Mouse (Mus musculus) cerebellum, postnatal 4 days (tissue): ENCODE results near the gene Rsbn1l.

Experiments
- DNase-seq, 2 experiments: peaks; one replicate each; pipeline ENCODE4 v3.0.0; 2022; ENCODE audit warnings: low spot score in 2 of 2, mixed read lengths in 1 of 2

Rsbn1l gene

DNA sequence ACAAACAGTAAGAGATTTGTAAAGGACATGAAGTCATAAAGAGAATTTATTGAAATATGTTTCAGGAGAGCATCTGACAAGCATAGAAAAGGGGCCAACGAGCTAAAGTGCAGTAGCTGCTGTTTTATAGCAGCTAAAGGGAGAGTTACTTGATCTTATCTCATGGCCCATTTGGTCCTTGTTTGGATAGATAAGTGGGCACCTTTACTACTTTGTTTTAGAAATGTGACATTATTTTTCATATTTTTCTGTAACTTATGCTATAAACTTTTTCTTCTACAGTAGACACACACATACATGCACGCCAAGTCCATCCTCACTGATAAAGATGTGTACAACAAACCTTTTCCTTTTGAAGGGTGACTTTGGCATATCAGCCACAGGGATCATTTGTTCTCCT lies 50.8 kb downstream of the Rsbn1l start:
- DNase-seq = no peak

DNA sequence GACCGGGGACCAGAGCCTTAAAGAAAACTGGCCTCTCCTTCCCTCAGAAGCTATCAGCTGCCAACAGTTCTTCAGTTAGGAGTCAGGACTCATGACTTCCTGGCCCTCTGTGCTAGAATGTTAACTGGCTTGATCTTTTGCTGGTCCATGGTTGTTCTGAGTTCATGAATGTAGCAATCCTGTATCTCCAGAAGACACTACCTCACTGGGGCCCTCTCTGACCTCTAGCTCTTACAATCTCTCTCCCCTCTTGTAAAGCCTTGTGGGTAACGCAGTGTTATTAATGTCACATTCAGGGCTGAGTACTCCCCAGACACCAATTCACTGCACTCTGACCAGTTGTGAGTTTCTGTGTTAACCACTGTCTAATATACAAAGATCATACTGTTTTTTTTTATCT lies 51.6 kb downstream of the Rsbn1l start:
- DNase-seq = no peak

- no peak for DNase-seq
These were observed 58.6 kb downstream of the Rsbn1l start for GRCm38 (mm10) chr5:20897446-20898167.

GRCm38 (mm10) chr5:20884036-20884620 lies 72.1 kb downstream of the Rsbn1l start:
- no peak for DNase-seq

DNA sequence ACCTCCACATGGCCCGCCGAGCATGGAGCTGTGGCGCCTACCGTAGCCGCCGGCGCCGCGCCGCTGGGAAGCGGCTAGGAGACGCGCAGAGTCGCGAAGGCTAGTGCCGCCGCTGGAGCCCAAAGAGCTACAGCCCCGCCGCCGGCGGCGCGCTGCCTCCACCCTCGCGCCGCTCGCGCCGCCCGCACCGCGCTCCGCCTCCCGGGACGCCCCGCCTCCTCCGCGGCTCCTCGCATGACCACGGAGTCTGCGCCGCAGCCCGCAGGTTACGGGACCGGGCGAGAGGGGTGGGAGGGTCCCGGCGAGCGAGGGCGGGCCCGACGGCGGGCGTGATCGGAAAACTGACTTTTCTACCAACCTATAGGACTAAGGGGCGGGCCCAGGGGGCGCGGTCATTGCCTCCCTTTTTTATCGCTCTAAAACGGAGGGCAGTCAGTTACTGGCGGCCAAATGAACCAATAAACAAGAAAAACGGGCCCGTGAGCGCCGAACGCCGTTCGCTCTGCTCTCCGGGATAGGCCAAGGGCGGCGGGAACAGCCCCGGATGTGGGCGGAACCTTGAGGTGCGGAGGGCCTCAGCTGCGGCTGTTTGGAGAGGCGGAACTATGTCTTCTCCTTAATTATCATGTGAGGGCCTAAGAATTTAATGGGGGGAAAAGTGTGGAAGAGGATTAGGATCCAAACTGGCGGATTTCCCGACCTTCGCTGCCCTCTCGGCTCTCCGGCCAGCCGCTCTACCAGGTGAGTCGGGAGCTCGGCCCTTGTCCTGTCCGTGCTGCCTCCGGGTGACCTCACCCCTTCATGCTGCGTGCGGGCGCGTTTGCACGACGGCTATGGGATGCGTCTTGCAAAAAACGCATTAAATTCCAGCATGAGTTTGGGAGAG lies 74.0 kb downstream of the Rsbn1l start, which contains the start of the genes Phtf2 and Tmem60:
TSS of gene Phtf2 (minus strand) at position 210 of the 886 bp plus-strand sequence.
TSS of gene Tmem60 (plus strand) at position 277 of the 886 bp plus-strand sequence.
- peak; percentile 97 to 98 for DNase-seq

DNA sequence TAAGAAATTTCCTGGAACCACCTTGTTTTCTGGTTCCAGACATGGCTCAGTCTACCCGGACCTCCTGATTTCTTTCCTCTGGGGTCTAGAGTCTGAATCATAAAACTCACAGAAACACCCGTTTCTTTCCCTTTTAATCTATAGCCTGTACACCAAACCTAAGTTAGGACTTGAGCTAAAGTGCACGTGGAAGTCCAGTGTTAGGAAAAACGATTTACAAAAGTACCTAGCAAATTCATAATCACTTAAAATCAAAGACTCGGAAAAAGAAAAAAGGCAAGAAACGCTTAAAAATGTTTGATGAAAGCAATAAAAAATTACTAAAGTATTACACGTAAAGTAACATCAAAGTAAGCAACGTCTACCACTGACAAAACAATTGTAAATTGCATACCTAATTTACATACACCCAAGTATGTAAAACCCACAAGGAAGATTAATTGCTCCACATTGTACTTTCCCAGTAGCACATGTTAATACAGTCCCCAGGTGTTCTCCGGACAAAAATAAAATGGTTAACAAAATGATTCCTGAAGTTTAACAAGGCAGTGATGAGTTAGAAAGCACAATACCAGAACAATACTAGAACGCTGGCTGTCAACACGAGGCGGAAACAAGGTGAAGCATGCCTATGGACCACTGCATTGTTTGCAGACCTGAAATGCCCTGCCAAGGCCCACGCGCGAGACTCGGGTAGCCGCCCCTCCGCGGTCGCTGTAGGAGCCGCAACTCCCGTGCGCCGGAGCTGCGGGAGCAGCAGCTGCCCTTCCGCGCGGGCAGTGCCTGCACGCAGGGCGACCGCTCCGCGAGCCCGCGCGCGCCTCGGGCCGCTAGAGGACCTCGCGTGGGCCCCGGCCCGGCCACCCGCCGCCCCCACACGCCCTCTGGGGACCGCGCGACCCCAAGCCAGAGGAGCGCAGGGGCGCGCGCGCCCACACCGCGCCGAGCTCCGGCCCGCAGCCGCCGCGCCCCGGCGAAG lies 75.1 kb downstream of the Rsbn1l start:
- peak in 1 of 2 experiments; percentile 43 for DNase-seq

- no peak for DNase-seq
These were observed 75.8 kb downstream of the Rsbn1l start for GRCm38 (mm10) chr5:20880386-20880785.

GRCm38 (mm10) chr5:20876934-20877426 lies 79.2 kb downstream of the Rsbn1l start:
- no peak for DNase-seq

DNA sequence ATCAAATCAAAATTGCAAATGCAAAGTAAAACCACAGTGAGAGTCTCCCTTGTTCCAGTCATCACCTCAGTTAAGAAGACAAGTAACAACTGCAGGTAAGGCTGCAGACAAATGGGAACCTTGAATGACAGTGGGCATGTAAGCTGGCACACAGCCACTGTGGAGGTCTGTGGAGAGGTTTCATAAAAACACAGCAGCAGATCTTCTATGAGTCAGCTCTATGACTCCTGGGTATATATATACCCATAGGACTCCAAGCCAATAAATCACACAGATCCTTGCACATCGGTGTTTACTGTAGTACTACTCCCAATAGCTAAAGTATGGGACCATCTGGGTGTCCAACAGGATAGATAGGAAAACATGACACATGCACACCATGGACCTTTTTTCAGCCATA lies 83.1 kb downstream of the Rsbn1l start:
- DNase-seq = no peak

- no peak for DNase-seq
These were observed 90.9 kb downstream of the Rsbn1l start for GRCm38 (mm10) chr5:20865193-20865755.

DNA sequence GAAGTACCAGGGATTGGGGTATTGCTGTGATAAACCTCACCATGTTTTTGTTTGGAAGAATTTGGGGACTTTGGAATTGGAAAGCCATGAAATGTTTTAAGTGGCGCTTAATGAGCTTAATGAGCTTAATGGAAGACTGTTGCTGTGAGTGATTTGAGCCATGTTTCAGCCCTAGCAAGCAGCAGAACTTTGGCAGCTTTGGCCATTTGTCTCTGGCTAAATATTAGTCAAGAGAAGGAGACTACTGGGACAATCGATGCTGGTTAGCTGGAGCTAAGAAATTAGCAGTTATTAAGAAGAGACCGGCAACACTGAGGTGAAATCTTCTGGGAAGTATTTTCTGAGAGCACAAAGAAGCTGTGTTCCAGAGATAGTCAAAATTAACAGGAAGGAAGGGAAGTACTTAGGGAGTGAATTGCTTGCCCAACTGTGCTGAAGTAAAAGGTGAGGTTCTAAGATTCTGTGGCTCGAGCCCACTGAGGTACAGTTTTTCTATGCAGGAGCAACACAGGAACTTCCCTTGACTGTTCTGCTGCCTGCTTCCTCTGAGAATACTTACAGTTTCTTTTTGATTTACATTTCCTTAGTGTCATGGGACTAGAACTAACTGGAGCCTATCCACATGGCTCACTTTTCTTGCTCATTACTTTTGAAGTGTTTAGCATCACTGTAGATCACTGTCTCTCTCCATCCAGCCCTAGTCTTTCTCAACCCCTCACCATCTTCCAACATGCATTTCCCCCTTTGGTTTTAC lies 91.8 kb downstream of the Rsbn1l start:
- no peak for DNase-seq

- DNase-seq = no peak
These were observed 94.3 kb downstream of the Rsbn1l start for GRCm38 (mm10) chr5:20861901-20862300.

- no peak for DNase-seq
These were observed 95.6 kb downstream of the Rsbn1l start for GRCm38 (mm10) chr5:20860565-20860964.

DNA sequence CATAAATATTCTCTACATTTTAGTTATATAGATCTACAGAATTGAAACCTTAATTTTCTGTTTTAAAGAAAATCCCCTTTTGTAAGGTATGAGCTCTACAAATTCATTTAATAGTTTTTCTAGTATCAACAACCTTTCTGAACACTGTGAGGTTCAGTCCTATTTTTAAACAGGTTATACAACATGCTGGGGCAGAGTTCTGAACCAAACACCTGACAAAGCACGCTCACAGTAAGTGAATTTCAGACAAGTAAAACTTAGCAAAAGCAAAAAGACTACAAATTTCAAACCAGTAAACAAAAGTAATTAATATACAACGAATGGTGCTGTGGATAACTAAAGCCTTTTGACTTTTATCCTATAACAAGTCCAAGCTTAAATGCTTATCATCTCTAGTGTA lies 97.8 kb downstream of the Rsbn1l start:
- DNase-seq = no peak

GRCm38 (mm10) chr5:20855066-20855465 lies 101.1 kb downstream of the Rsbn1l start:
- DNase-seq = no peak

- DNase-seq = no peak
These were observed 109.2 kb downstream of the Rsbn1l start for GRCm38 (mm10) chr5:20847010-20847409.

DNA sequence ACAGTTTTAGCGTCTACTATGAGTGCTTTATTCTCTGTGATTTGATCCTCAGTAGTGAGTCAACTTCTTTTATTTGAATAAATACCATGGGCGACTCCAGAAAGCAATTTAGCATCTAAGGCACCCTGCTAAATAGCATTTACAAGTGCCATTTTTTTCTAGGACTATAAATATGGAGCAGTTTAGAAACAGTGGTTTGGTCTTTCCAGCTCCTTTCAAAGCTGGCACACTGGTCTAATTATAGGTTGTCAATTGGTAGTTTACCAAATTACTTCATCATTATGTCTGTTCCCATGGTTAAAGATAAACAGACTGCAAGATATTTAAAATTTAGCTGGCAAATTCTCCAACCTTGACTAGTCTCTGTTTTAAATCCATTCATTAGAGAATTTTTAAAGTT lies 112.4 kb downstream of the Rsbn1l start:
- DNase-seq = no peak

- no peak for DNase-seq
These were observed 112.8 kb downstream of the Rsbn1l start for GRCm38 (mm10) chr5:20843405-20843804.
